Mouse (Mus musculus) megakaryocyte, embryonic 14.5 days (primary cell): ENCODE data around the gene Dph5.

Source experiments
- FLI1 ChIP-seq: IDR thresholded peaks from 2 replicates; pipeline ENCODE4 v1.6.1; 2012; ENCODE audit warnings: low read length, inconsistent platforms, mixed read lengths
- GATA1 ChIP-seq: IDR thresholded peaks from 3 replicates; pipeline ENCODE4 v1.6.1; 2012; ENCODE audit warnings: mixed read lengths, low read length, inconsistent platforms, borderline replicate concordance

DNA sequence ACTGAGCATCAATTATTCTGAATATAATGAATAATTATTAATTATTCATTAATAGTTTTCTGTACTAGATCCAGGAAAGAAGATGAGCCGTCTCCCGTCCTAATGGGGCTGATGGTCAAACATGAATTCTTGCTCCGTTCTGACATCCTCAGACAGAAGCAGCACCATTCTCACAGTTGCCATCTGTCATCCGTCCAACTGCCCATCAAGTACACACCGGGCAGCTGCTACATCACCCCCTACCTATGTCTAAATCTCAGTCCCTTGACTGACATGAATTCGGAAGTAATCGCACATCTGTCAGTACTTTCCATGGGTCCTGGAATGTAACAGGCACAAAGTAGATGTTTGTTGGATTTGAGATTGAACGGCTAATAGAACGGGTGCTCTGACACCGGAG lies 30.2 kb upstream of the Dph5 start:
- TF ChIP-seq GATA1 = no peak
- no peak for TF ChIP-seq FLI1
